Comparison of ENCODE assay signal across 22 mouse cellular contexts in genomic region chr8:71981032-71981431, GRCm38 (mm10). TPM values are rescaled to one million over a fixed set of nuclear protein-coding genes. Genes with fewer than 3 reads are reported as not detected.
DNase-seq lines count a peak whose midpoint lies in the region; ATAC-seq and TF ChIP-seq lines count a peak whose summit lies in the region.
"Had no signal": no experiment of that assay in that cellular context is flagged by ENCODE, and none has a peak within 500 bp of the region (broad histone marks: within the 10 kb centered on the region; RNA-seq: fewer than 3 reads in every experiment).

No protein-coding gene starts in this region.

- TF ChIP-seq POLR2A in CH12.LX (IDR thresholded peaks at IDR 0.05; ENCODE audit: low read depth, low read length), result no peak

- peak; percentile 16 to 50 for DNase-seq in kidney, postnatal 25 days
- DNase-seq in kidney, adult 8-10 months, result no peak
- DNase-seq in A20 (ENCODE audit: low read depth, low spot score), result peak; percentile 47
- peak; percentile 66 for DNase-seq in CH12.LX (ENCODE audit: extremely low read depth)
- DNase-seq in cerebellum, adult 11-12 months, result no peak
- no peak for DNase-seq in layer of hippocampus, adult 11-12 months (ENCODE audit: low spot score)
- DNase-seq: cerebellum, postnatal 25 days; gastrocnemius, adult 2 months; heart, postnatal 10 days; liver, postnatal 0 days; spleen, adult 18-20 months; thymus, adult 18-20 months had no signal

- H3K27me3 ChIP-seq in CH12.LX (replicated peaks), result no peaks in the 10 kb centered on the region
- H3K27me3 ChIP-seq: limb, embryonic 13.5 days had no signal

- peaks cover 7 to 31% of the 10 kb centered on the region in 2 experiments; a peak in 3 of 4 replicates for H3K4me1 ChIP-seq in CH12.LX (ENCODE audit: control insufficient read depth in 1 of 2, insufficient read depth in 2 of 2)
- H3K4me1 ChIP-seq: limb, embryonic 13.5 days had no signal

- H3K36me3 ChIP-seq in CH12.LX (replicated peaks in 1 of 2; ENCODE audit: control insufficient read depth in 1 of 2, insufficient read depth in 1 of 2, low read length in 1 of 2), result no peaks in the 10 kb centered on the region
- H3K36me3 ChIP-seq: limb, embryonic 13.5 days had no signal

- no peak; the same call in 1 of the 2 replicates for TF ChIP-seq EP300 in CH12.LX (IDR thresholded peaks at IDR 0.05; ENCODE audit: low read length)

- ATAC-seq in megakaryocyte, adult 5-6 weeks (ENCODE audit: poor library complexity, severe bottlenecking), result peak; percentile 57
- ATAC-seq: activated CD4-positive, CD25-positive, alpha-beta regulatory T cell, adult 4 months; forebrain, embryonic 16.5 days; hindbrain, postnatal 0 days; liver, postnatal 0 days had no signal

- H3K79me2 ChIP-seq in CH12.LX (replicated peaks; ENCODE audit: control insufficient read depth, extremely low read depth, insufficient read depth, poor library complexity, severe bottlenecking), result no peaks in the 10 kb centered on the region

- H3K4me2 ChIP-seq in CH12.LX (ENCODE audit: insufficient read depth, low read depth, poor library complexity, severe bottlenecking), result peak overlapping the region; percentile 39
- H3K4me2 ChIP-seq: limb, embryonic 13.5 days; midbrain, embryonic 11.5 days had no signal

- no peaks in the 10 kb centered on the region for H3K9me3 ChIP-seq in CH12.LX (replicated peaks; ENCODE audit: low read length)
- H3K9me3 ChIP-seq: limb, embryonic 13.5 days had no signal

- no peak for TF ChIP-seq CTCF in CH12.LX (conservative IDR thresholded peaks at IDR 0.05 in 1 of 2, IDR thresholded peaks at IDR 0.05 in 1 of 2; ENCODE audit: low read depth in 2 of 2, low read length in 2 of 2)

- H3K4me3 ChIP-seq in CH12.LX (replicated peaks in 1 of 3; ENCODE audit: low read depth in 2 of 3, low read length in 2 of 3, poor library complexity in 1 of 3), result no peak overlapping the region
- H3K4me3 ChIP-seq: gastrocnemius, adult 2 months; layer of hippocampus, adult 2 months; limb, embryonic 13.5 days had no signal

- H3K27ac ChIP-seq in CH12.LX (ENCODE audit: insufficient read depth, low read depth), result no peak overlapping the region
- H3K27ac ChIP-seq: gastrocnemius, adult 2 months; hindbrain, postnatal 0 days; layer of hippocampus, adult 2 months; limb, embryonic 13.5 days had no signal

- TF ChIP-seq RAD21 in CH12.LX (IDR thresholded peaks at IDR 0.05; ENCODE audit: low read depth, low read length), result no peak; the same call in 1 of the 2 replicates

- dilution Hi-C loops in CH12.LX (cut with MboI; ENCODE audit: extremely low pct_ligation_motif_present, extremely low pct_unique_long_range_greater_than_20kb, low sequenced_read_pairs), result no loop called here

- H3K9ac ChIP-seq in CH12.LX (ENCODE audit: insufficient read depth, low read depth), result no peak overlapping the region
- H3K9ac ChIP-seq: limb, embryonic 13.5 days; liver, postnatal 0 days had no signal

- in situ Hi-C loops in CH12.LX (cut with MboI; ENCODE audit: low pct_ligation_motif_present, low pct_unique_long_range_greater_than_20kb, low sequenced_read_pairs), result no loop called here

TF ChIP-seq in CH12.LX, 34 proteins besides CTCF, POLR2A, EP300 and RAD21:
- peak; percentile 48; the same call in 1 of the 2 replicates for TF ChIP-seq IRF4 (IDR thresholded peaks at IDR 0.05; ENCODE audit: low read depth, low read length)
- peak; percentile 40 for TF ChIP-seq ETS1 (conservative IDR thresholded peaks at IDR 0.05; ENCODE audit: low read depth, low read length)
- no peak for TF ChIP-seq CHD2 (IDR thresholded peaks at IDR 0.05; ENCODE audit: low read length)
- peak; percentile 59; the same call in 1 of the 2 replicates for TF ChIP-seq SIN3A (IDR thresholded peaks at IDR 0.05; ENCODE audit: low read length)
- peak; percentile 81 for TF ChIP-seq BHLHE40 (IDR thresholded peaks at IDR 0.05; ENCODE audit: low read depth, low read length)

RNA-seq across cellular contexts. Expression of gene Cyp4f18, which starts 28.4 kb away (rescaled TPM):
- total RNA-seq in CH12.LX (2012; rRNA removed), result 12.7 and 13.5 TPM in 2 replicates
- 37.4 and 38.3 TPM in 2 replicates for total RNA-seq in CH12.LX (2014; rRNA removed)
- 31.7 and 34.8 TPM in 2 replicates for polyA plus RNA-seq in CH12.LX (2012; ENCODE audit: insufficient read length, low read depth)
- 107 and 114 TPM in 2 replicates for total RNA-seq in megakaryocyte, adult 5-6 weeks (2015)
- 65.9 and 74.6 TPM in 2 replicates for total RNA-seq in megakaryocyte, adult 5-6 weeks (2017)
- total RNA-seq: hindbrain, postnatal 0 days; layer of hippocampus, adult 2 months; left cerebral cortex, adult 8-10 months had no signal

RNA-seq across cellular contexts. Expression of gene Zfp961, which starts 30.2 kb away (rescaled TPM):
- total RNA-seq in CH12.LX (2012; rRNA removed) (5.9 and 7.6 TPM in 2 replicates), CH12.LX (2014; rRNA removed) (21.4 and 25.8 TPM in 2 replicates)
- polyA plus RNA-seq in CH12.LX (2012; ENCODE audit: insufficient read length, low read depth), result 13.5 and 14.9 TPM in 2 replicates
- 31.4 and 34.4 TPM in 2 replicates for total RNA-seq in megakaryocyte, adult 5-6 weeks (2015)
- total RNA-seq in megakaryocyte, adult 5-6 weeks (2017), result 23.1 and 25.4 TPM in 2 replicates

RNA-seq across cellular contexts. Expression of gene Olfr372, which starts 60.0 kb away (rescaled TPM):
- total RNA-seq in CH12.LX (2012; rRNA removed), result not detected in 2 replicates
- not detected in 2 replicates for total RNA-seq in CH12.LX (2014; rRNA removed)
- not detected in 2 replicates for polyA plus RNA-seq in CH12.LX (2012; ENCODE audit: insufficient read length, low read depth)
- not detected in 2 replicates for total RNA-seq in megakaryocyte, adult 5-6 weeks (2015)
- total RNA-seq in megakaryocyte, adult 5-6 weeks (2017), result 0.18 and 0.37 TPM in 2 replicates
- total RNA-seq: adrenal gland, postnatal 4 days; gastrocnemius, adult 2 months; heart, postnatal 10 days; hindbrain, postnatal 0 days; layer of hippocampus, adult 2 months; left cerebral cortex, adult 8-10 months had no signal
- polyA plus RNA-seq: activated CD4-positive, CD25-positive, alpha-beta regulatory T cell, adult 4 months; embryonic facial prominence, embryonic 11.5 days; forebrain, embryonic 16.5 days; hindbrain, postnatal 0 days; limb, embryonic 13.5 days; liver, postnatal 0 days; midbrain, embryonic 11.5 days had no signal

Comparison
In these comparisons a context has a peak if more than half of its experiments do, and no peak if none do; other contexts are left out.
1. DNase-seq: peak in kidney, postnatal 25 days (2 of 2), A20 (single experiment) and CH12.LX (single experiment); none in kidney, adult 8-10 months (0 of 2), cerebellum, adult 11-12 months (single experiment) and layer of hippocampus, adult 11-12 months (single experiment).